Mouse (Mus musculus) cerebellum, postnatal 10 days (tissue): ENCODE data around the gene Scgb1b19.
"Not testable (repeated sequence)": the region's sequence is repeated elsewhere in the genome, so short reads cannot be mapped to it uniquely, and the experiment has no call there.

Experiments
- DNase-seq, 2 experiments: peaks; one replicate each; pipeline ENCODE4 v3.0.0; 2021; ENCODE audit warnings: mixed read lengths in 2 of 2

Gene Scgb1b19

DNA sequence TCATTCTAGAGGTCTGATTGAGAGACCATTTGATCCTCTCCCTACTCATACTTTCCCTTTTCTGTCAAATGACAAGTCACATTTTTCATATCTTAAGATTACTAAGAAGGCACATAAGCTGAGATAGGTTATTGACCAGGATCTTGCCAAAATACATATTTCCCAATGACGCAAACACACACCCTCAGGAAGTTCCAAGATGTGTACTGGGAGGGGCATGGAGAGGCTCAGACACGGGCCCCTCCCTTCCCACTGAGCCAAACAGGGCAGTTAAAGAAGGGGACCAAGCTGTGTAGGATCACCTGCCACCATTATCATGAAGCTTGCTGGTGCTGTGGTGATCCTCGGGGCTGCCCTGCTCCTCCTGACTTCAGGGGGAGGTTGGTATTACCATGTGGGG is at the start of gene Scgb1b19:
TSS of gene Scgb1b19 (plus strand) at position 301 of the 400 bp plus-strand sequence.
- not testable (repeated sequence) for DNase-seq

DNA sequence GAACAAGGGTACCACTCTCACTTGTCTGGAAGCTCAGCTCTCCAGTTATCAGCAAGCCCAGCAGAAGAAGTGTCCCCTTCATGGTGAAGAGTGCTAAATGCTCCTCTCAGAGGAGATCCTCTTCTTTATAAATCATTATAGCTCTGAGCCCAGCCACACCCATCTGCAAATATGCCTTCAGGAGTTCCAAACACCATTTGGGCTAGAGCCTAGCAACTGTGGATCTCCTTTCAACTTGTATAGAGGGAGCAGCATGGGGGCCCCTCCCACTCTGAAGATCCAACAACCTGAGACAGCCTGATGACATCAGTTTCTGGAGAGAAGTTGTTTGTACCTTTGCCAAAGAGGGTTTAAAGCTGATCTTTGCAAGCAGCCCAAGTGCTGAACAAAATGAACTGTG is 6.9 kb upstream of the Scgb1b19 start, which contains the start of gene Scgb2b19:
TSS of gene Scgb2b19 (minus strand) at position 101 of the 400 bp plus-strand sequence.
- DNase-seq: not testable (repeated sequence)
